Mouse (Mus musculus): Measurements from ENCODE around the gene Brdt. TPM values are rescaled to one million over a fixed set of nuclear protein-coding genes. Genes with fewer than 3 reads are reported as not detected.

Brdt gene
- polyA plus RNA-seq, 1 experiment from 2014 or later = 1.4 TPM

GRCm38 (mm10) chr5:107421676-107422075 lies 90.7 kb downstream of the Brdt start:
- Histone ChIP-seq H3K4me2 (ENCODE audit: low read length) (no peak overlapping the region), H3K27me3 (replicated peaks; ENCODE audit: control insufficient read depth, insufficient read depth, low read length) (no peaks in the 10 kb centered on the region), H3K27ac (ENCODE audit: low read depth, low read length) (no peak overlapping the region), H3K9me3 (replicated peaks; ENCODE audit: control insufficient read depth, low read length) (no peaks in the 10 kb centered on the region), H3K36me3 (ENCODE audit: control insufficient read depth, insufficient read depth, low read length) (no peaks in the 10 kb centered on the region), H3K4me1 (ENCODE audit: control insufficient read depth, insufficient read depth, low read length) (no peaks in the 10 kb centered on the region), H3K9ac (ENCODE audit: low read length) (no peak overlapping the region), H3K4me3 (ENCODE audit: low read depth, low read length) (no peak overlapping the region)
- ATAC-seq (no peak), DNase-seq (ENCODE audit: low spot score) (no peak)
- 33% methylated on average over 1 of the region's 1 CpGs for WGBS

GRCm38 (mm10) chr5:107431249-107431648 lies 100.3 kb downstream of the Brdt start, which contains the start of gene Lpcat2b:
TSS of gene Lpcat2b (plus strand) at chr5:107431549.
- DNase-seq (ENCODE audit: low spot score) (no peak), ATAC-seq (no peak)
- Histone ChIP-seq H3K4me2 (ENCODE audit: low read length) (no peak within 1 kb of the TSS), H3K4me3 (ENCODE audit: low read depth, low read length) (no peak within 1 kb of the TSS), H3K27ac (ENCODE audit: low read depth, low read length) (no peak within 1 kb of the TSS), H3K36me3 (ENCODE audit: control insufficient read depth, insufficient read depth, low read length) (no peaks in the 10 kb centered on the region), H3K9ac (ENCODE audit: low read length) (no peak within 1 kb of the TSS), H3K4me1 (ENCODE audit: control insufficient read depth, insufficient read depth, low read length) (no peaks in the 10 kb centered on the region), H3K9me3 (replicated peaks; ENCODE audit: control insufficient read depth, low read length) (no peaks in the 10 kb centered on the region), H3K27me3 (replicated peaks; ENCODE audit: control insufficient read depth, insufficient read depth, low read length) (no peaks in the 10 kb centered on the region)
- whole genome bisulfite sequencing = 79% methylated on average over 3 of the region's 3 CpGs

GRCm38 (mm10) chr5:107434001-107434400 lies 103.0 kb downstream of the Brdt start:
- no peak overlapping the region for H3K4me3 ChIP-seq (ENCODE audit: low read depth, low read length)
- ATAC-seq = no peak
- no peak overlapping the region for H3K9ac ChIP-seq (ENCODE audit: low read length)
- no peaks in the 10 kb centered on the region for H3K36me3 ChIP-seq (ENCODE audit: control insufficient read depth, insufficient read depth, low read length)
- no peak overlapping the region for H3K4me2 ChIP-seq (ENCODE audit: low read length)
- H3K27me3 ChIP-seq (replicated peaks; ENCODE audit: control insufficient read depth, insufficient read depth, low read length) = no peaks in the 10 kb centered on the region
- 88% methylated on average over 5 of the region's 5 CpGs for WGBS
- H3K27ac ChIP-seq (ENCODE audit: low read depth, low read length) = no peak overlapping the region
- no peaks in the 10 kb centered on the region for H3K9me3 ChIP-seq (replicated peaks; ENCODE audit: control insufficient read depth, low read length)
- 0 out of 2 replicates have a peak, but pooled peaks cover 4% of the 10 kb centered on the region for H3K4me1 ChIP-seq (ENCODE audit: control insufficient read depth, insufficient read depth, low read length)
- DNase-seq (ENCODE audit: low spot score) = no peak

DNA sequence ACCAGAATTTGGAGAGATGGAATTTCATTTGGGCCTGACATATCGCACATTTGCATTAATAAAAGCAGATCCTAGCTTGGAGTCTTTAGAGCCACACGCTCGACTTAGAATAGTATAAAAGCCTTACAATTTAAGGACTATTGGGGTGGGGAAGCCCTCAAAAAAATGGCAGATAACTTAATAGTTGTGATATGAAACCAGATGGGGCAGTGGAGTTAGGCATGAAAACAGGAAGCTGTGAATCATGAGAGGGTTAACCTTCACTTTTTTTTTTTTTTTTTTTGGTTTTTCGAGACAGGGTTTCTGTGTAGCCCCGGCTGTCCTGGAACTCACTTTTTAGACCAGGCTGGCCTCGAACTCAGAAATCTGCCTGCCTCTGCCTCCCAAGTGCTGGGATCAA lies 105.2 kb downstream of the Brdt start:
- no peak overlapping the region for H3K9ac ChIP-seq (ENCODE audit: low read length)
- no peak for ATAC-seq
- H3K4me3 ChIP-seq (ENCODE audit: low read depth, low read length) = no peak overlapping the region
- no peak overlapping the region for H3K27ac ChIP-seq (ENCODE audit: low read depth, low read length)
- H3K9me3 ChIP-seq (replicated peaks; ENCODE audit: control insufficient read depth, low read length) = no peaks in the 10 kb centered on the region
- H3K27me3 ChIP-seq (replicated peaks; ENCODE audit: control insufficient read depth, insufficient read depth, low read length) = no peaks in the 10 kb centered on the region
- H3K36me3 ChIP-seq (ENCODE audit: control insufficient read depth, insufficient read depth, low read length) = no peaks in the 10 kb centered on the region
- DNase-seq (ENCODE audit: low spot score) = no peak
- H3K4me1 ChIP-seq (ENCODE audit: control insufficient read depth, insufficient read depth, low read length) = 0 out of 2 replicates have a peak, but pooled peaks cover 4% of the 10 kb centered on the region
- 90% methylated on average over 6 of the region's 6 CpGs for WGBS
- H3K4me2 ChIP-seq (ENCODE audit: low read length) = no peak overlapping the region

Other genes with a start within 250 kb of the Brdt start
- 2.2 and 3.5 TPM in 2 replicates for gene Tgfbr3, start 41.5 kb upstream of the Brdt start, polyA plus RNA-seq (2014; fragmentation: Nextera tagmentation; extraction: Ambion mirVana)
- 5.5 and 8.4 TPM in 2 replicates for gene Ephx4, start 71.6 kb downstream of the Brdt start, polyA plus RNA-seq (2014; fragmentation: Nextera tagmentation; extraction: Ambion mirVana)
- not detected in 2 replicates for gene Lpcat2b, start 100.4 kb downstream of the Brdt start, polyA plus RNA-seq (2014; fragmentation: Nextera tagmentation; extraction: Ambion mirVana)
- 16.2 and 22.1 TPM in 2 replicates for gene Btbd8, start 106.8 kb downstream of the Brdt start, polyA plus RNA-seq (2014; fragmentation: Nextera tagmentation; extraction: Ambion mirVana)
- 0.20 and 0.46 TPM in 2 replicates for gene Gm42669, start 176.5 kb downstream of the Brdt start, polyA plus RNA-seq (2014; fragmentation: Nextera tagmentation; extraction: Ambion mirVana)
- 0.18 and 0.19 TPM in 2 replicates for gene 1700028K03Rik, start 203.6 kb downstream of the Brdt start, polyA plus RNA-seq (2014; fragmentation: Nextera tagmentation; extraction: Ambion mirVana)